Comparison of ENCODE assay signal across 11 mouse cellular contexts in genomic region chr9:75197297-75197696, GRCm38 (mm10). TPM values are rescaled to one million over a fixed set of nuclear protein-coding genes. Genes with fewer than 3 reads are reported as not detected.
DNase-seq lines count a peak whose midpoint lies in the region; ATAC-seq lines count a peak whose summit lies in the region.
"Had no signal": no experiment of that assay in that cellular context is flagged by ENCODE, and none has a peak within 500 bp of the region (broad histone marks: within the 10 kb centered on the region; RNA-seq: fewer than 3 reads in every experiment).

No protein-coding gene starts in this region.

- no peaks in the 10 kb centered on the region for H3K9me3 ChIP-seq in hindbrain, embryonic 11.5 days (ENCODE audit: control insufficient read depth, low read length)
- no peaks in the 10 kb centered on the region for H3K9me3 ChIP-seq in midbrain, embryonic 11.5 days (ENCODE audit: control insufficient read depth, low read length)
- H3K9me3 ChIP-seq: G1E; liver, embryonic 15.5 days; stomach, embryonic 15.5 days had no signal

- no peaks in the 10 kb centered on the region for H3K4me1 ChIP-seq in hindbrain, embryonic 11.5 days (replicated peaks; ENCODE audit: control insufficient read depth, insufficient read depth, low read length)
- H3K4me1 ChIP-seq in midbrain, embryonic 11.5 days (ENCODE audit: control insufficient read depth, insufficient read depth, low read length), result no peaks in the 10 kb centered on the region
- H3K4me1 ChIP-seq: liver, embryonic 15.5 days; stomach, embryonic 15.5 days had no signal

- peak; percentile 16 for DNase-seq in gastrocnemius, postnatal 14 days
- no peak for DNase-seq in gastrocnemius, postnatal 10 days
- DNase-seq in right cerebral cortex, postnatal 25 days, result peak; percentile 52
- no peak for DNase-seq in right cerebral cortex, postnatal 14 days
- peak; percentile 78 for DNase-seq in cerebellum, adult 8-10 months
- DNase-seq in hindbrain, embryonic 11.5 days (ENCODE audit: low spot score), result peak; percentile 37
- no peak for DNase-seq in midbrain, embryonic 11.5 days (ENCODE audit: low spot score, missing footprints)

- no peak for ATAC-seq in hindbrain, embryonic 11.5 days (ENCODE audit: low FRiP score)
- 0 out of 2 replicates have a peak, but pooled peaks have one; percentile 50 for ATAC-seq in midbrain, embryonic 11.5 days (ENCODE audit: low FRiP score)
- no peak for ATAC-seq in activated CD4-positive, CD25-positive, alpha-beta regulatory T cell, adult 4 months

- no peak overlapping the region for H3K4me3 ChIP-seq in hindbrain, embryonic 11.5 days (ENCODE audit: low read depth, low read length)
- H3K4me3 ChIP-seq in midbrain, embryonic 11.5 days (ENCODE audit: low read depth, low read length), result no peak overlapping the region
- H3K4me3 ChIP-seq: liver, embryonic 15.5 days; stomach, embryonic 15.5 days had no signal

- H3K27me3 ChIP-seq in hindbrain, embryonic 11.5 days (ENCODE audit: control insufficient read depth, insufficient read depth, low read length), result no peaks in the 10 kb centered on the region
- no peaks in the 10 kb centered on the region for H3K27me3 ChIP-seq in midbrain, embryonic 11.5 days (ENCODE audit: control insufficient read depth, insufficient read depth, low read length)
- H3K27me3 ChIP-seq: liver, embryonic 15.5 days; stomach, embryonic 15.5 days had no signal

- WGBS in hindbrain, embryonic 11.5 days, result 57% methylated on average over 6 of the region's 6 CpGs
- 49% methylated on average over 6 of the region's 6 CpGs for WGBS in midbrain, embryonic 11.5 days

- H3K9ac ChIP-seq in hindbrain, embryonic 11.5 days (ENCODE audit: low read depth, low read length), result no peak overlapping the region
- no peak overlapping the region for H3K9ac ChIP-seq in midbrain, embryonic 11.5 days (ENCODE audit: low read length)
- H3K9ac ChIP-seq: liver, embryonic 15.5 days; stomach, embryonic 15.5 days had no signal

- 0 out of 2 replicates have a peak, but pooled peaks cover 3% of the 10 kb centered on the region for H3K36me3 ChIP-seq in hindbrain, embryonic 11.5 days (ENCODE audit: control insufficient read depth, insufficient read depth, low read length)
- H3K36me3 ChIP-seq in midbrain, embryonic 11.5 days (ENCODE audit: control insufficient read depth, insufficient read depth, low read length), result peaks cover 7% of the 10 kb centered on the region
- H3K36me3 ChIP-seq: liver, embryonic 15.5 days; stomach, embryonic 15.5 days had no signal

- H3K27ac ChIP-seq in hindbrain, embryonic 11.5 days (ENCODE audit: low read depth, low read length), result no peak overlapping the region
- H3K27ac ChIP-seq in midbrain, embryonic 11.5 days (ENCODE audit: low read depth, low read length), result no peak overlapping the region
- H3K27ac ChIP-seq: liver, embryonic 15.5 days; stomach, embryonic 15.5 days had no signal

- intact Hi-C loops in gastrocnemius, postnatal 14 days (cut with DNase I; ENCODE audit: low total_unique reads), result no loop called here

- H3K4me2 ChIP-seq in hindbrain, embryonic 11.5 days (replicated peaks; ENCODE audit: low read depth, low read length), result no peak overlapping the region
- H3K4me2 ChIP-seq in midbrain, embryonic 11.5 days, result no peak overlapping the region
- H3K4me2 ChIP-seq: liver, embryonic 15.5 days; stomach, embryonic 15.5 days had no signal

RNA-seq across cellular contexts. Expression of gene Myo5c, which starts 34.5 kb away (rescaled TPM):
- 1 to 10 TPM; 5.9 to 9.6 TPM for total RNA-seq in gastrocnemius, postnatal 14 days (2021)
- 10 to 100 TPM in 1 of 2 experiments, 1 to 10 TPM in 1; 9.2 to 11.9 TPM for total RNA-seq in gastrocnemius, postnatal 10 days (2021)
- 0.34 and 0.61 TPM in 2 replicates for polyA plus RNA-seq in hindbrain, embryonic 11.5 days (2014; fragmentation: Nextera tagmentation; extraction: Ambion mirVana)
- polyA plus RNA-seq in midbrain, embryonic 11.5 days (2014; fragmentation: Nextera tagmentation; extraction: Ambion mirVana), result 0.40 and 0.56 TPM in 2 replicates
- polyA plus RNA-seq in activated CD4-positive, CD25-positive, alpha-beta regulatory T cell, adult 4 months (2017; shearing (Covaris generic)), result not detected
- polyA plus RNA-seq: G1E had no signal

Comparison
In these comparisons a context has a peak if more than half of its experiments do, and no peak if none do; other contexts are left out.
1. DNase-seq: peak in gastrocnemius, postnatal 14 days (single experiment), right cerebral cortex, postnatal 25 days (single experiment), cerebellum, adult 8-10 months (single experiment) and hindbrain, embryonic 11.5 days (single experiment); none in gastrocnemius, postnatal 10 days (single experiment), right cerebral cortex, postnatal 14 days (single experiment) and midbrain, embryonic 11.5 days (single experiment).